Mouse (Mus musculus) hindbrain, embryonic 11.5 days (tissue): ENCODE results near the gene Smco2. TPM values are rescaled to one million over a fixed set of nuclear protein-coding genes. Genes with fewer than 3 reads are reported as not detected.

Source experiments
- ATAC-seq: fragments of 200-750 bp; cut with Nextera tagmentation; 2 replicates; pipeline ENCODE4 v1.8.0; 2017; ENCODE audit warnings: mild to moderate bottlenecking, moderate TSS enrichment, moderate library complexity; ENCODE audit not compliant: low FRiP score
- DNase-seq: peaks from one replicate; pipeline ENCODE4 v3.0.0-alpha.2; 2015; ENCODE audit warnings: low spot score
- H3K27ac ChIP-seq: fragments of 300-500 bp; sonication (generic); 2 replicates; pipeline ENCODE4 v1.5.1; 2014; ENCODE audit warnings: mild to moderate bottlenecking, low read depth, low read length
- H3K27me3 ChIP-seq: fragments of 300-500 bp; sonication (generic); 2 replicates; pipeline ENCODE4 v1.6.1; 2014; ENCODE audit warnings: mild to moderate bottlenecking, low read length, moderate library complexity, mixed read lengths; ENCODE audit not compliant: control insufficient read depth, insufficient read depth
- H3K36me3 ChIP-seq: fragments of 300-500 bp; sonication (generic); 2 replicates; pipeline ENCODE4 v1.6.1; 2014; ENCODE audit warnings: mild to moderate bottlenecking, low read length, moderate library complexity, mixed read lengths; ENCODE audit not compliant: control insufficient read depth, insufficient read depth
- H3K4me1 ChIP-seq: fragments of 300-500 bp; sonication (generic); replicated peaks from 2 replicates; pipeline ENCODE4 v1.6.1; 2014; ENCODE audit warnings: low read length, mixed read lengths; ENCODE audit not compliant: control insufficient read depth, insufficient read depth
- H3K4me2 ChIP-seq: fragments of 300-500 bp; sonication (generic); replicated peaks from 2 replicates; pipeline ENCODE4 v1.6.1; 2014; ENCODE audit warnings: mild to moderate bottlenecking, low read depth, low read length
- H3K4me3 ChIP-seq: fragments of 300-500 bp; sonication (generic); 2 replicates; pipeline ENCODE4 v1.5.1; 2014; ENCODE audit warnings: low read depth, low read length
- H3K9ac ChIP-seq: fragments of 300-500 bp; sonication (generic); 2 replicates; pipeline ENCODE4 v1.6.1; 2014; ENCODE audit warnings: low read depth, low read length
- H3K9me3 ChIP-seq: fragments of 300-500 bp; sonication (generic); 2 replicates; pipeline ENCODE4 v1.6.1; 2016; ENCODE audit warnings: low read length; ENCODE audit not compliant: control insufficient read depth
- whole genome bisulfite sequencing: fragments of 180-500 bp; shearing (Covaris S2); extraction: QIAGEN DNeasy Blood & Tissue Kit; methylation state at CpG from one replicate; pipeline ENCODE4 v1.1.7; 2014; 5-methylcytosine and 5-hydroxymethylcytosine counted together
- polyA plus RNA-seq: library from polyadenylated mRNA; unstranded; fragments of >200 nt; fragmentation: Nextera tagmentation; extraction: Ambion mirVana; gene quantifications from 2 replicates; pipeline ENCODE4 v1.2.1, GENCODE M21; 2014

Smco2 gene
- polyA plus RNA-seq, 1 experiment from 2014 or later: not detected

- H3K9me3 ChIP-seq: no peaks in the 10 kb centered on the region
- 72% methylated on average over 6 of the region's 6 CpGs for WGBS
- H3K4me2 ChIP-seq: no peak overlapping the region
- no peaks in the 10 kb centered on the region for H3K27me3 ChIP-seq
- H3K36me3 ChIP-seq: no peaks in the 10 kb centered on the region
- ATAC-seq (peak; percentile 57), DNase-seq (peak; percentile 71)
- H3K9ac ChIP-seq: no peak overlapping the region
- H3K27ac ChIP-seq: no peak overlapping the region
- no peak overlapping the region for H3K4me3 ChIP-seq
- H3K4me1 ChIP-seq: no peaks in the 10 kb centered on the region
Measured at GRCm38 (mm10) chr6:146833485-146834314, 16.2 kb upstream of the Smco2 start.

GRCm38 (mm10) chr6:146834342-146834741 lies 15.6 kb upstream of the Smco2 start:
- ATAC-seq (no peak), DNase-seq (no peak)
- no peak overlapping the region for H3K9ac ChIP-seq
- no peak overlapping the region for H3K27ac ChIP-seq
- WGBS: 88% methylated on average over 3 of the region's 3 CpGs
- no peaks in the 10 kb centered on the region for H3K9me3 ChIP-seq
- H3K4me3 ChIP-seq: no peak overlapping the region
- H3K4me2 ChIP-seq: no peak overlapping the region
- H3K27me3 ChIP-seq: no peaks in the 10 kb centered on the region
- H3K36me3 ChIP-seq: no peaks in the 10 kb centered on the region
- no peaks in the 10 kb centered on the region for H3K4me1 ChIP-seq

GRCm38 (mm10) chr6:146835784-146836183 lies 14.1 kb upstream of the Smco2 start:
- H3K4me1 ChIP-seq: no peaks in the 10 kb centered on the region
- 36% methylated on average over 4 of the region's 4 CpGs for WGBS
- H3K36me3 ChIP-seq: no peaks in the 10 kb centered on the region
- no peak overlapping the region for H3K4me3 ChIP-seq
- ATAC-seq: no peak
- H3K9me3 ChIP-seq: no peaks in the 10 kb centered on the region
- no peak overlapping the region for H3K4me2 ChIP-seq
- H3K27me3 ChIP-seq: no peaks in the 10 kb centered on the region
- no peak overlapping the region for H3K27ac ChIP-seq
- H3K9ac ChIP-seq: no peak overlapping the region
- DNase-seq: no peak

GRCm38 (mm10) chr6:146837316-146837715 lies 12.6 kb upstream of the Smco2 start:
- Histone ChIP-seq H3K9ac (no peak overlapping the region), H3K27ac (no peak overlapping the region), H3K4me2 (no peak overlapping the region), H3K36me3 (no peaks in the 10 kb centered on the region), H3K4me1 (no peaks in the 10 kb centered on the region), H3K27me3 (no peaks in the 10 kb centered on the region), H3K9me3 (no peaks in the 10 kb centered on the region), H3K4me3 (no peak overlapping the region)
- DNase-seq (no peak), ATAC-seq (no peak)
- WGBS: 88% methylated on average over 7 of the region's 7 CpGs

- WGBS: 92% methylated on average over 5 of the region's 5 CpGs
- H3K4me2 ChIP-seq: no peak overlapping the region
- no peaks in the 10 kb centered on the region for H3K9me3 ChIP-seq
- no peaks in the 10 kb centered on the region for H3K27me3 ChIP-seq
- no peak for ATAC-seq
- H3K4me3 ChIP-seq: no peak overlapping the region
- H3K27ac ChIP-seq: no peak overlapping the region
- H3K9ac ChIP-seq: no peak overlapping the region
- DNase-seq: no peak
- H3K36me3 ChIP-seq: no peaks in the 10 kb centered on the region
- no peaks in the 10 kb centered on the region for H3K4me1 ChIP-seq
Measured at GRCm38 (mm10) chr6:146838366-146838765, 11.5 kb upstream of the Smco2 start.

- 92% methylated on average over 4 of the region's 4 CpGs for WGBS
- Histone ChIP-seq H3K4me3 (no peak overlapping the region), H3K9me3 (no peaks in the 10 kb centered on the region), H3K27ac (no peak overlapping the region), H3K27me3 (no peaks in the 10 kb centered on the region), H3K4me2 (no peak overlapping the region), H3K9ac (no peak overlapping the region), H3K4me1 (no peaks in the 10 kb centered on the region), H3K36me3 (no peaks in the 10 kb centered on the region)
- ATAC-seq: no peak
- no peak for DNase-seq
Measured at GRCm38 (mm10) chr6:146838863-146839262, 11.0 kb upstream of the Smco2 start.

GRCm38 (mm10) chr6:146844867-146845266 lies 5.0 kb upstream of the Smco2 start:
- DNase-seq (no peak), ATAC-seq (no peak)
- no peak overlapping the region for H3K9ac ChIP-seq
- H3K4me3 ChIP-seq: no peak overlapping the region
- no peaks in the 10 kb centered on the region for H3K36me3 ChIP-seq
- H3K27ac ChIP-seq: no peak overlapping the region
- H3K4me2 ChIP-seq: no peak overlapping the region
- H3K9me3 ChIP-seq: no peaks in the 10 kb centered on the region
- H3K4me1 ChIP-seq: no peaks in the 10 kb centered on the region
- WGBS: 84% methylated on average over 6 of the region's 6 CpGs
- H3K27me3 ChIP-seq: no peaks in the 10 kb centered on the region

- H3K27me3 ChIP-seq: no peaks in the 10 kb centered on the region
- H3K9me3 ChIP-seq: no peaks in the 10 kb centered on the region
- H3K27ac ChIP-seq: no peak overlapping the region
- 79% methylated on average over 5 of the region's 5 CpGs for WGBS
- DNase-seq (no peak), ATAC-seq (no peak)
- no peak overlapping the region for H3K4me2 ChIP-seq
- H3K9ac ChIP-seq: no peak overlapping the region
- H3K36me3 ChIP-seq: no peaks in the 10 kb centered on the region
- no peak overlapping the region for H3K4me3 ChIP-seq
- H3K4me1 ChIP-seq: no peaks in the 10 kb centered on the region
Measured at GRCm38 (mm10) chr6:146845347-146845746, 4.6 kb upstream of the Smco2 start.
